Mouse (Mus musculus) small intestine, adult 2 months (tissue): ENCODE results near the gene Tmem222. TPM values are rescaled to one million over a fixed set of nuclear protein-coding genes. Genes with fewer than 3 reads are reported as not detected.

Experiments used
- H3K27ac ChIP-seq: fragments of 200-500 bp; 2 replicates; pipeline ENCODE4 v1.5.1; 2012; ENCODE audit warnings: low read depth, low read length, control low read depth, inconsistent platforms; ENCODE audit not compliant: insufficient read depth
- H3K27me3 ChIP-seq: fragments of 200-500 bp; 2 replicates; pipeline ENCODE4 v1.6.1; 2012; ENCODE audit warnings: mild to moderate bottlenecking, moderate library complexity, low read length, inconsistent platforms; ENCODE audit not compliant: control insufficient read depth, insufficient read depth
- H3K36me3 ChIP-seq: fragments of 200-500 bp; 2 replicates; pipeline ENCODE4 v1.6.1; 2012; ENCODE audit warnings: mild to moderate bottlenecking, low read length, control low read depth, inconsistent platforms; ENCODE audit not compliant: control insufficient read depth, insufficient read depth
- H3K4me1 ChIP-seq: fragments of 200-500 bp; 2 replicates; pipeline ENCODE4 v1.6.1; 2012; ENCODE audit warnings: low read length, inconsistent platforms, mixed read lengths; ENCODE audit not compliant: control insufficient read depth, insufficient read depth, insufficient read length
- H3K4me3 ChIP-seq: fragments of 200-500 bp; 2 replicates; pipeline ENCODE4 v1.5.1; 2012; ENCODE audit warnings: low read depth, mild to moderate bottlenecking, control low read depth, inconsistent platforms, low read length, moderate library complexity
- CTCF ChIP-seq: fragments of 200-500 bp; IDR thresholded peaks from 2 replicates; pipeline ENCODE4 v1.5.1; 2012; ENCODE audit warnings: low read depth, mild to moderate bottlenecking, control low read depth, inconsistent platforms, low read length, moderate library complexity, mixed read lengths; ENCODE audit not compliant: insufficient replicate concordance, insufficient read length; ENCODE audit errors: extremely low read depth
- POLR2A ChIP-seq: fragments of 200-500 bp; IDR thresholded peaks from 2 replicates; pipeline ENCODE4 v1.6.1; 2012; ENCODE audit warnings: low read depth, mild to moderate bottlenecking, control low read depth, inconsistent platforms, low read length, moderate library complexity
- WGBS: fragments of 180-500 bp; shearing (Covaris S2); methylation state at CpG from one replicate; pipeline ENCODE4 v1.1.7; 2018; 5-methylcytosine and 5-hydroxymethylcytosine counted together
- polyA plus RNA-seq: library from polyadenylated mRNA; depleted of rRNA; stranded (reverse); fragments of >200 nt; gene quantifications from 2 replicates; pipeline ENCODE4 v1.2.3, GENCODE M21; 2012

Tmem222 gene
- polyA plus RNA-seq, 1 experiment = 58.0 TPM

DNA sequence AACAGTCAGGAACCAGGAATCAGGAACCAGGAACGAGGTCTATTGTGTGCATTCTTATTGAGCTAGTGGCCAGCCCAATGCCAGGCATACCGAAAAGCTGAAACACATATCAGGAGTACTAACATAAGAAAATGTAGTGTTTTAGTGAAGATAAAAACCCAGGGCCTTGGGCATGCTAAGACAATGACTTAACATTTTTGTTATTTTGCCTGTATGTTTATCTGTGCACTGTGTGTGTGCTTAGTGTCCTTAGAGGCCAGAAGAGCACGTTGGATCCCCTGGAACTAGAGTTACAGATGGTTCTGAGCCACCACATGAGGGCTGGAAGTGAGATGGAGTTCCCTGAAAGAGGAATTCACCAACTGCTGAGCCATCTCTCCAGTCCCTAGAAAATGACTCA lies 7.7 kb upstream of the Tmem222 start:
- H3K4me1 ChIP-seq = peaks cover 7% of the 10 kb centered on the region; the same call in 1 of the 2 replicates
- H3K27me3 ChIP-seq = no peaks in the 10 kb centered on the region
- H3K36me3 ChIP-seq = no peaks in the 10 kb centered on the region
- H3K4me3 ChIP-seq = no peak overlapping the region
- WGBS = 74% methylated on average over 3 of the region's 3 CpGs
- no peak overlapping the region for H3K27ac ChIP-seq
- TF ChIP-seq POLR2A = no peak
- no peak for TF ChIP-seq CTCF

DNA sequence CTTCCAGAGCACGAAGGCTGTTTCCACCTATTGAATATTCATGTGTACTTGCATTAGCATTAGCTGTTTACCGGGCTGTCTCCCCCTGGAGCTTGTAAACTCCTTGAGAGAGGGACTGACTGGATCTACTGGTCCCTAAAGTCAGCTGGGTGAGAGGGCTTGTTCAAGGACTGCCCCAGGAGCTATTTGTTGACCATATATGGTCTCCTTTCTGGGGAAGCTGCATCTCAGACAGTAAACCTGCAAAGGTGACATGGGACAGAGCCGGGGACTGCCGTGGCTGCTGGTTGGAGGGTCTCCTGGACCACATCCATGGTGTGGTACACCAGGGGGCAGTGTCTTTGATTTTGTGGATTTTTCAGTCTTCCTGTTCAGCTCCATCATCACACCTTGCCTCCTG lies 5.1 kb upstream of the Tmem222 start:
- 49% methylated on average over 4 of the region's 4 CpGs for WGBS
- H3K27ac ChIP-seq = no peak overlapping the region

DNA sequence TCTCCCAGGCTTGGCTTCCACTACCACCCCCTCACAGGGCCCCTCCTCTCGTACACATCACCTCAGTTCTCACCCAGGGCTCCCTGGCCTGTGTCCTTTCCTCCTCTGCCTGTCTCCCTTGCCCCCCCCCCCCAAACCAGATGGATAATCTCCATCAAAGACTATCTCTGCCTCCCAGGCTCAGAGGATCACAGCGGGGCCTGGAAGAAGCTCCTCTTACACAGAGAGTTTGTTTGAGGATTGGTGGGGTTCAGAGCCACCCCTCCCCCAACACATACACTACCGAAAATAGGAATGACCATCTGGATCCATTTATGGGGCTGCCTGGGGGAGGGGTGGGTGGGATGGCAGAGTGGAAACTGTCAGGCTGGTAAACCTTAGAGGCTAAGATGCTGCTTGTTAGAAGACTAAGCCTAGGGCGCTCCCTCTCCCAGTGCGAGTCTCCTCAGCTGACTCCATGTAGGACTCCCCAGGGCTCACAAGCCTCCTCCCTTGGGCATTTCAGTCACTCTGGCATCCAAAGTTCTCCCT lies 4.4 kb upstream of the Tmem222 start:
- Histone ChIP-seq H3K4me3 (no peak overlapping the region), H3K36me3 (no peaks in the 10 kb centered on the region), H3K27me3 (no peaks in the 10 kb centered on the region), H3K27ac (no peak overlapping the region), H3K4me1 (peaks cover 5% of the 10 kb centered on the region; the same call in 1 of the 2 replicates)
- WGBS = 57% methylated on average over 5 of the region's 5 CpGs
- TF ChIP-seq POLR2A (no peak), CTCF (no peak)

More for the DNA sequence above, 5.1 kb upstream of the Tmem222 start:
- Histone ChIP-seq H3K4me1 (peaks cover 9% of the 10 kb centered on the region; the same call in 1 of the 2 replicates), H3K4me3 (no peak overlapping the region), H3K36me3 (no peaks in the 10 kb centered on the region), H3K27me3 (no peaks in the 10 kb centered on the region)
- no peak for TF ChIP-seq POLR2A
- no peak for TF ChIP-seq CTCF

DNA sequence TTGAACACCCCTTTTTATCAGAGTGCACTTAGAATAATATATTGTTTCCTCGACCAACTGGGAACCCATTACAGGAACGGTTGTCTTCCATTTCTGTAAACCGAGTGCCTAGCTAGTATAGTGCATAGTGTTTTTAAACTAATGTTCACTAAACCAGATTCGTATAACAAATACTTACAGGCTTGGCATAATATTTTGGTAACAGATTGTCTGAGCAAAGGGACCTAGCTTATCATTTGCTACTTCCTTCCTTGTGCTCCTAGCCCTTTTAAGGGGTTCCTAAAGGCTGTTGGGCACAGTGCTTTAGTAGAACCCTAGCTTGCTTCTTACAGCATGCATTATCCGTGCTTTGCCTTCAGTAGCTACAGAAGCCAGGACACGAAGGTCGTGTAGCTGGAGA lies 3.9 kb upstream of the Tmem222 start:
- no peak for TF ChIP-seq CTCF
- no peak for TF ChIP-seq POLR2A
- H3K36me3 ChIP-seq = no peaks in the 10 kb centered on the region
- H3K27ac ChIP-seq = no peak overlapping the region
- peaks cover 5% of the 10 kb centered on the region; the same call in 1 of the 2 replicates for H3K4me1 ChIP-seq
- H3K27me3 ChIP-seq = no peaks in the 10 kb centered on the region
- 48% methylated on average over 7 of the region's 7 CpGs for WGBS
- H3K4me3 ChIP-seq = no peak overlapping the region

DNA sequence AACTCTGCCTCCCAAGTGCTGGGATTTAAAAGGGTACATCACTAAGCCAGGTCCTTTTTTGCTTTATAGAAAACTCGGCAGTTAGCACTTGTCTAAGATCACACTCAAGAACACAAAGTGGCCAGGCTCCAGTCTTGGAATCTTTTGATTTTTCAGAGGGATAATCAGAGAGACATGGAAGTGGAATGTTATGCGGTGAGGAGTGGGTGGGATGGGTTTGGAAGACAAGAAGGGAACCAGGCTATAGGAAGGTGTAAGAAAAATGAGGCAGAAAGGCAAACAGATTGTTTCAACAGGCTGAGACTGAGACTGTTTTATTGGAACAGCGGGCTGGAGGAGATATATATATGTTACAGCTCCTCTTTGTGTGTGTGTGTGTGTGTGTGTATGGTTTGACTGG lies 890 bp upstream of the Tmem222 start:
- no peak for TF ChIP-seq CTCF
- TF ChIP-seq POLR2A = no peak
- H3K4me3 ChIP-seq = no peak overlapping the region
- 85% methylated on average over 3 of the region's 3 CpGs for WGBS
- no peaks in the 10 kb centered on the region for H3K27me3 ChIP-seq
- peaks cover 10% of the 10 kb centered on the region; the same call in 1 of the 2 replicates for H3K4me1 ChIP-seq
- 0 out of 2 replicates have a peak, but pooled peaks cover 2% of the 10 kb centered on the region for H3K36me3 ChIP-seq
- 0 out of 2 replicates have a peak overlapping the region, but pooled peaks have one; percentile 70 for H3K27ac ChIP-seq

DNA sequence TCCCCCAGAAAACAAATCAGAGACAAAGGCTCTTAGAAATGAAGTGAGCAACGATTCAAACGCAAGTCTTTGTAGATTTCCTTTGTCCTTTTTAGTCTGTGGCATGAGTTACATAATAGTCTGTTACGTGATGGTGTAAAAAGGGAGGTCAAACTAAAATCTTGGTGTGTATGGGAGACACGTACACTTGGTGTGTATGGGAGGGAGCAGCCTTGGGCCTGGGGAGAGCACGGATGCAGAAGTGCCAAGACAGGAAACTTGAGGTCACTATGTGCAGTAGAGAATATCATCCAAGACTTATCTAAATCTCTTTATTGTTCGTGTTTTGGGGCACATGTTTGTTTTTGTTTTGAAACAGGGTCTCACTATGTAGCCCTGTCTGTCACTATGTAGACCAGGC lies 475 bp upstream of the Tmem222 start:
- Histone ChIP-seq H3K4me1 (peaks cover 10% of the 10 kb centered on the region; the same call in 1 of the 2 replicates), H3K27ac (peak overlapping the region; percentile 70), H3K4me3 (peak overlapping the region; percentile 68), H3K27me3 (no peaks in the 10 kb centered on the region), H3K36me3 (0 out of 2 replicates have a peak, but pooled peaks cover 2% of the 10 kb centered on the region)
- 25% methylated on average over 6 of the region's 6 CpGs for WGBS
- TF ChIP-seq POLR2A (no peak), CTCF (no peak)

DNA sequence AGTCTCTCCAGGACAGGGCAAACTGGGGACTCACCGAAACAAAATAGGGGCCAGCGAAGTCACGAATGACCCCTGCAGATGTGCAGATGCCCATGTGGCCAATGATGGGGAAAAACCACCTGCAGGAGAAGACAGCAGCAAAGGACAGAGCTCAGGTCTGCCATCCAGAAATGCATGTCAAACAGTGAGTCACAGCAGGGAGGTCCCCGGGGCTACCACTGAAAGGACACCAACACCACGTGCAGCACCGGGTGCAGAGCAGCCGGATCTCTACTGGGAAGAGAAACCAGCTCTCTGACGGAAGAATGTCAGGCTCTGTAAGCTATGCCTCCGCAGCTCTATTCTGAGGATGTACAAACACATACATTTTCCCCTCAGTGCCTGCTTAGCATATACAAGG lies 6.7 kb downstream of the Tmem222 start:
- H3K4me1 ChIP-seq = peaks cover 6% of the 10 kb centered on the region; the same call in 1 of the 2 replicates
- H3K4me3 ChIP-seq = no peak overlapping the region
- peaks cover 42% of the 10 kb centered on the region for H3K36me3 ChIP-seq
- TF ChIP-seq POLR2A = no peak
- TF ChIP-seq CTCF = no peak
- H3K27ac ChIP-seq = no peak overlapping the region
- no peaks in the 10 kb centered on the region for H3K27me3 ChIP-seq
- WGBS = 89% methylated on average over 9 of the region's 9 CpGs
